Mouse (Mus musculus) megakaryocyte, embryonic 14.5 days (primary cell): ENCODE measurements around the gene Ces1c.

Source experiments
- FLI1 ChIP-seq: IDR thresholded peaks from 2 replicates; pipeline ENCODE4 v1.6.1; 2012; ENCODE audit warnings: low read length, inconsistent platforms, mixed read lengths
- GATA1 ChIP-seq: IDR thresholded peaks from 3 replicates; pipeline ENCODE4 v1.6.1; 2012; ENCODE audit warnings: mixed read lengths, low read length, inconsistent platforms, borderline replicate concordance

GRCm38 (mm10) chr8:93059185-93059584 is 71.9 kb downstream of the Ces1c start:
- TF ChIP-seq FLI1 (no peak), GATA1 (no peak)
